In the genomic region with DNA sequence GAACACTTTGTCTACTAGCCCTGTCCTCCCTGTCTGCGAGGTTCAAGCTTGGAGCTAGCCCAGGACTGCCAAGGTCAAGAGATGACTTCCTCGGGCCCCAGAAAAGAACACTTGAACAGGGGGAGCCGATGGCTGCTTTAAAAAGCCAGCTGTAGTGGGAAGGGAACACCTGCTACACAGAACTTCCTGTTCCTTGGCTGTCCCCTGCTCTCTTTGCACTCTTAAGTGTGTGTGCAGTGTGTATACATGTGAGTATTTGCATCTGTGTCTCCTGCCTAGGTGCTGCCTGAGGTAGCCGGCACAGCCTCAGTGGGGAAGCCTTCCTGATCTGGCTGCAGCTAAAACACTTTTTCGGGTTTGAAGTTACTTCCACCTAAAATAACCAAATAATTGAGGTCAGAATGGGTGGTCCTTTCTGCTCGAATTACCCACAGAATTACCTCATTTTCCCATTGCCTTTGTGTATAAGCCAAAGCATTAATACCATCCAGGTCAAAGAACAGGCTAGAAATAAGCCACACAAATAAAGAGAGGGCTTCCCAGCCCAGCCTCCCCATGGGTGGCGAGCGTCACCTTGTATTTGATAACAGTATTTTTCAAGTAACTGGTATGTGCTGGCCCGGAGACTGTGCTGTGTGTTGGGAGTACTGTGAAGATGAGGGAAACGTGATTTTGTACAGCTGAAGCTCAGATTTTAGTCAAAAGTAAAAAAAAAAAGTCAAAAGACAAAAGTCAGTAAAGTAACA, we compare ENCODE assay signal across 13 mouse cellular contexts.
DNase-seq lines count a peak whose midpoint lies in the region; ATAC-seq and TF ChIP-seq lines count a peak whose summit lies in the region.
"Had no signal": no experiment of that assay in that cellular context is flagged by ENCODE, and none has a peak within 500 bp of the region (broad histone marks: within the 10 kb centered on the region; RNA-seq: fewer than 3 reads in every experiment).

No protein-coding gene starts in this region.

- peaks cover 9% of the 10 kb centered on the region; the same call in 1 of the 2 replicates for H3K4me1 ChIP-seq in intestine, embryonic 15.5 days (replicated peaks)
- 0 out of 2 replicates have a peak, but pooled peaks cover 3% of the 10 kb centered on the region for H3K4me1 ChIP-seq in intestine, postnatal 0 days (replicated peaks; ENCODE audit: control insufficient read depth, insufficient read depth, low read length)
- H3K4me1 ChIP-seq in heart, embryonic 10.5 days, result peaks cover 42% of the 10 kb centered on the region
- H3K4me1 ChIP-seq: neural tube, embryonic 12.5 days had no signal

- H3K4me2 ChIP-seq in intestine, embryonic 15.5 days (replicated peaks), result no peak overlapping the region
- no peak overlapping the region for H3K4me2 ChIP-seq in intestine, postnatal 0 days (replicated peaks; ENCODE audit: low read depth)
- H3K4me2 ChIP-seq: limb, embryonic 13.5 days; neural tube, embryonic 12.5 days had no signal

- TF ChIP-seq CTCF in intestine, postnatal 0 days (IDR thresholded peaks at IDR 0.05; ENCODE audit: low read depth), result no peak

- no peak overlapping the region for H3K9ac ChIP-seq in intestine, embryonic 15.5 days
- H3K9ac ChIP-seq in intestine, postnatal 0 days (ENCODE audit: low read depth, low read length), result no peak overlapping the region
- H3K9ac ChIP-seq: limb, embryonic 13.5 days; neural tube, embryonic 12.5 days had no signal

- 53% methylated on average over 10 of the region's 10 CpGs for WGBS in intestine, embryonic 15.5 days
- WGBS in intestine, postnatal 0 days, result 65% methylated on average over 10 of the region's 10 CpGs
- 45% methylated on average over 10 of the region's 10 CpGs for WGBS in heart, embryonic 10.5 days

- no peaks in the 10 kb centered on the region for H3K36me3 ChIP-seq in intestine, embryonic 15.5 days
- no peaks in the 10 kb centered on the region for H3K36me3 ChIP-seq in intestine, postnatal 0 days (ENCODE audit: control insufficient read depth, insufficient read depth)
- no peaks in the 10 kb centered on the region for H3K36me3 ChIP-seq in heart, embryonic 10.5 days
- H3K36me3 ChIP-seq: limb, embryonic 13.5 days; neural tube, embryonic 12.5 days had no signal

- H3K27me3 ChIP-seq in intestine, embryonic 15.5 days (replicated peaks), result no peaks in the 10 kb centered on the region
- H3K27me3 ChIP-seq in intestine, postnatal 0 days (replicated peaks; ENCODE audit: control insufficient read depth, insufficient read depth, low read length), result no peaks in the 10 kb centered on the region
- no peaks in the 10 kb centered on the region for H3K27me3 ChIP-seq in heart, embryonic 10.5 days (ENCODE audit: insufficient read depth, poor library complexity, severe bottlenecking)
- H3K27me3 ChIP-seq: limb, embryonic 13.5 days; neural tube, embryonic 12.5 days had no signal

- no peaks in the 10 kb centered on the region for H3K9me3 ChIP-seq in intestine, embryonic 15.5 days
- no peaks in the 10 kb centered on the region for H3K9me3 ChIP-seq in intestine, postnatal 0 days (ENCODE audit: control insufficient read depth)
- H3K9me3 ChIP-seq in heart, embryonic 10.5 days, result no peaks in the 10 kb centered on the region
- H3K9me3 ChIP-seq: limb, embryonic 13.5 days; neural tube, embryonic 12.5 days had no signal

- DNase-seq in A20 (ENCODE audit: low read depth, low spot score), result peak; percentile 71
- no peak for DNase-seq in heart, embryonic 10.5 days (ENCODE audit: low spot score)
- peak; percentile 45 for DNase-seq in naive thymus-derived CD4-positive, alpha-beta T cell, adult 2 months (ENCODE audit: low read depth)
- DNase-seq in adrenal gland, postnatal 25 days, result no peak
- DNase-seq in kidney, adult 9 months, result no peak
- DNase-seq: right cerebral cortex, postnatal 25 days had no signal

- peak; percentile 34; the same call in 1 of the 2 replicates for ATAC-seq in intestine, embryonic 15.5 days
- no peak for ATAC-seq in intestine, postnatal 0 days
- no peak for ATAC-seq in monocyte, adult 5-6 weeks (replicated peaks; ENCODE audit: insufficient number of reproducible peaks, low FRiP score, low TSS enrichment, poor library complexity, severe bottlenecking)

- H3K4me3 ChIP-seq in intestine, embryonic 15.5 days (replicated peaks), result no peak overlapping the region
- H3K4me3 ChIP-seq in intestine, postnatal 0 days (ENCODE audit: low read depth, low read length), result no peak overlapping the region
- H3K4me3 ChIP-seq in heart, embryonic 10.5 days, result no peak overlapping the region
- H3K4me3 ChIP-seq: erythroblast, embryonic 14.5 days; limb, embryonic 13.5 days; neural tube, embryonic 12.5 days had no signal

- no peak overlapping the region for H3K27ac ChIP-seq in intestine, embryonic 15.5 days
- H3K27ac ChIP-seq in intestine, postnatal 0 days (ENCODE audit: low read depth, low read length), result no peak overlapping the region
- peak overlapping the region; percentile 84 for H3K27ac ChIP-seq in heart, embryonic 10.5 days
- H3K27ac ChIP-seq: hindbrain, postnatal 0 days; limb, embryonic 13.5 days; neural tube, embryonic 12.5 days had no signal

Comparison
In these comparisons a context has a peak if more than half of its experiments do, and no peak if none do; other contexts are left out.
1. DNase-seq: peak in A20 (single experiment) and naive thymus-derived CD4-positive, alpha-beta T cell, adult 2 months (single experiment); none in heart, embryonic 10.5 days (single experiment), adrenal gland, postnatal 25 days (single experiment) and kidney, adult 9 months (single experiment).